Mouse (Mus musculus) hindbrain, embryonic 14.5 days (tissue): ENCODE data around the gene Thoc7. TPM values are rescaled to one million over a fixed set of nuclear protein-coding genes. Genes with fewer than 3 reads are reported as not detected.
A peak's percentile ranks its signal among the peaks of the same experiment; 100 is the strongest.

ENCODE experiments used
- ATAC-seq: fragments of 200-750 bp; cut with Nextera tagmentation; 2 replicates; pipeline ENCODE4 v1.8.0; 2017; ENCODE audit warnings: moderate number of reproducible peaks, mild to moderate bottlenecking, moderate TSS enrichment, moderate library complexity; ENCODE audit not compliant: low FRiP score
- DNase-seq: peaks from one replicate; pipeline ENCODE4 v3.0.0-alpha.2; 2015; ENCODE audit warnings: low spot score
- H3K27ac ChIP-seq: fragments of 300-500 bp; sonication (generic); 2 replicates; pipeline ENCODE4 v1.5.1; 2014; ENCODE audit warnings: mild to moderate bottlenecking, moderate library complexity
- H3K27me3 ChIP-seq: fragments of 300-500 bp; sonication (generic); 2 replicates; pipeline ENCODE4 v1.6.1; 2014; ENCODE audit warnings: mild to moderate bottlenecking, low read length, mixed read lengths; ENCODE audit not compliant: control insufficient read depth, insufficient read depth
- H3K36me3 ChIP-seq: fragments of 300-500 bp; sonication (generic); replicated peaks from 2 replicates; pipeline ENCODE4 v1.6.1; 2014; ENCODE audit not compliant: control insufficient read depth, insufficient read depth
- H3K4me1 ChIP-seq: fragments of 300-500 bp; sonication (generic); replicated peaks from 2 replicates; pipeline ENCODE4 v1.6.1; 2014; ENCODE audit warnings: antibody characterized with exemption, low read length, mixed read lengths; ENCODE audit not compliant: control insufficient read depth, insufficient read depth
- H3K4me2 ChIP-seq: fragments of 300-500 bp; sonication (generic); replicated peaks from 2 replicates; pipeline ENCODE4 v1.6.1; 2014; ENCODE audit warnings: mild to moderate bottlenecking, moderate library complexity
- H3K4me3 ChIP-seq: fragments of 300-500 bp; sonication (generic); replicated peaks from 2 replicates; pipeline ENCODE4 v1.5.1; 2014; ENCODE audit warnings: mild to moderate bottlenecking, low read length
- H3K9ac ChIP-seq: fragments of 300-500 bp; sonication (generic); 2 replicates; pipeline ENCODE4 v1.6.1; 2014
- H3K9me3 ChIP-seq: fragments of 300-500 bp; sonication (generic); 2 replicates; pipeline ENCODE4 v1.6.1; 2016; ENCODE audit warnings: low read length; ENCODE audit not compliant: control insufficient read depth
- WGBS: fragments of 180-500 bp; shearing (Covaris S2); extraction: QIAGEN DNeasy Blood & Tissue Kit; methylation state at CpG from one replicate; pipeline ENCODE4 v1.1.7; 2014; 5-methylcytosine and 5-hydroxymethylcytosine counted together
- polyA plus RNA-seq: library from polyadenylated mRNA; unstranded; fragments of >200 nt; fragmentation: Nextera tagmentation; extraction: Ambion mirVana; gene quantifications from 2 replicates; pipeline ENCODE4 v1.2.1, GENCODE M21; 2014

The Thoc7 gene
- 197 and 201 TPM in 2 replicates for polyA plus RNA-seq

DNA sequence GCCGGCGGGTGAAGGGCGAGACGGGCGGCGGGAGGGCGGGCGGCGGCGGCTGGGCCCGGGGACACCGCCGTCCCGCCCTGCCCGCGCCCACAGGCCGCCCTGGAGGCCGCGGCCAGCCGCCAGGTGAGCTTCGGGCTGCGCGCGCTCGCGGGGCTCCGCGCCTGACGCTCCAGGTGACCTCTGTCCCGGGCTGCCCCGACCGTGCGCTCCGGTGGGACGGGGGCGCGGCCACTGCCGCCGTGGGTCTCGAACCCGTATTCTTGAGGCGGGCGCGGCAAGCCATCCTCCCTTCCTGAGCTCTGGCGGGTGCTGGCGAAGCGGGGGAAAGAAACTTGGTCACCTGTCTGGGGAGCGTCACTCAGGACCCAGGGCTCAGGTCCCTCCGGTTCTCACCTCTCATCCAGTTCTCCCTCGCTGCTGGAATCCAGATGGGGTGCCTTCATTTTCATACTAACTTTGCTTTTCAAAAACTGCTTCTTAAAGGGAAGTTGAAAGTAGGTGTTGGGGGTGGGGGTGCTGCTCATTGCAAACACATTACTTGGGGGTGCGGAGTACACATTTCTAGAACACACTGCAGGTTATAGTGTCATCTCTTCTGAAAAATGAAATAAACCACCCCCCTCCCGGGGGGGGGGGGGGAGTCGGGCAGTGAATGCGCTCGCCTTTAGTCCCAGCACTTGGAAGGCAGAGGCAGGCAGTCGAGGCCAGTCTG lies at the start of gene Thoc7, which contains the start of gene Atxn7:
TSS of gene Thoc7 (minus strand) at position 452 of the 712 bp plus-strand sequence.
TSS of gene Atxn7 (plus strand) at position 40 of the 712 bp plus-strand sequence.
- peak within 1 kb of the TSS; percentile 60 for H3K4me2 ChIP-seq
- H3K4me3 ChIP-seq = peak within 1 kb of the TSS; percentile 92
- H3K27ac ChIP-seq = peak within 1 kb of the TSS; percentile 93
- no peaks in the 10 kb centered on the region for H3K36me3 ChIP-seq
- DNase-seq = peak; percentile 40
- H3K4me1 ChIP-seq = peaks cover 14% of the 10 kb centered on the region; the same call in 1 of the 2 replicates
- H3K27me3 ChIP-seq = no peaks in the 10 kb centered on the region
- peak; percentile 65 for ATAC-seq
- peak within 1 kb of the TSS; percentile 96 for H3K9ac ChIP-seq
- 2% methylated on average over 39 of the region's 56 CpGs for WGBS
- no peaks in the 10 kb centered on the region for H3K9me3 ChIP-seq

DNA sequence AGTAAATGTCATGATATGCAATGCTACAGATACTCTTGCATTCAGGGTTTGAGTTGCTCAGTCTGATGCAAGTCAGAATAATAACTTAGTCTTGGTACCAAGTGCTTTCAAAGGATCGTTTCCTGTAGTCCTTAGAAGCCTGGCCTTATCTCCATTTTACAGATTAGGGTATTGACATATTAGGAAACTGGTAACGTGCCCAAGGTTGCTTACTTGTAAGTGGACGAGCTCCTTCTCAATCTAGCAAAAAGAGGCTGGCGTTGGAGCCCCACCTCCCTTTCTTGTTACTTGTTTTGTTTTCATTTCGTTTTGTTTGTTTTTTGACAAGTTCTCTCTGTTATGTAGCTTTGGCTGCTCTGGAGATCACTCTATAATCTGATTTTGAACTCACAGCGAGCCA lies 48.1 kb upstream of the Thoc7 start:
- no peak for DNase-seq
- H3K27me3 ChIP-seq = no peaks in the 10 kb centered on the region
- no peak overlapping the region for H3K9ac ChIP-seq
- no peaks in the 10 kb centered on the region; the same call in 1 of the 2 replicates for H3K36me3 ChIP-seq
- no peak overlapping the region for H3K4me2 ChIP-seq
- no peak overlapping the region for H3K27ac ChIP-seq
- no peak for ATAC-seq
- H3K9me3 ChIP-seq = no peaks in the 10 kb centered on the region
- no peak overlapping the region for H3K4me3 ChIP-seq
- WGBS = 82% methylated on average over 6 of the region's 6 CpGs
- H3K4me1 ChIP-seq = peaks cover 13% of the 10 kb centered on the region

DNA sequence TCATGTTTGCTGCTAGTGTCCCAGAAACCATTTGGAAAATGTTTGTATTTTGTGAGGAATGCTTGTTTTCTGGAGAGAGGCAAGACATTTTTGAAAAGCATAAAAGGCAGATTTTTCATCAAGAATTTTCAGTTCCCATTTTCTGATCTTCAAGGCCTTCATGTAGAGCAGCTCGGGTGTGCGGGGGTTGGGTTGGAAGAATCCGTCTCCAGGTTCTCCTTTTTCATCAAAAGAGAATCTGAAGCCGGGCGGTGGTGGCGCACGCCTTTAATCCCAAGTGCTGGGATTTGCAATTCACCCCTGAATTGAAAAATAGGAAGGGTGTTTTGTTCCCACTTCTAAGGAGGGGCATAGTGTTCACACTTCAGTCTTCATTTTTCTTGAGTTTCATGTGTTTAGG lies 41.1 kb upstream of the Thoc7 start:
- no peaks in the 10 kb centered on the region for H3K36me3 ChIP-seq
- whole genome bisulfite sequencing = 93% methylated on average over 7 of the region's 7 CpGs
- H3K9ac ChIP-seq = no peak overlapping the region
- H3K27ac ChIP-seq = no peak overlapping the region
- H3K27me3 ChIP-seq = no peaks in the 10 kb centered on the region
- DNase-seq = no peak
- H3K4me3 ChIP-seq = no peak overlapping the region
- no peak overlapping the region for H3K4me2 ChIP-seq
- no peaks in the 10 kb centered on the region for H3K9me3 ChIP-seq
- H3K4me1 ChIP-seq = no peaks in the 10 kb centered on the region
- no peak for ATAC-seq

DNA sequence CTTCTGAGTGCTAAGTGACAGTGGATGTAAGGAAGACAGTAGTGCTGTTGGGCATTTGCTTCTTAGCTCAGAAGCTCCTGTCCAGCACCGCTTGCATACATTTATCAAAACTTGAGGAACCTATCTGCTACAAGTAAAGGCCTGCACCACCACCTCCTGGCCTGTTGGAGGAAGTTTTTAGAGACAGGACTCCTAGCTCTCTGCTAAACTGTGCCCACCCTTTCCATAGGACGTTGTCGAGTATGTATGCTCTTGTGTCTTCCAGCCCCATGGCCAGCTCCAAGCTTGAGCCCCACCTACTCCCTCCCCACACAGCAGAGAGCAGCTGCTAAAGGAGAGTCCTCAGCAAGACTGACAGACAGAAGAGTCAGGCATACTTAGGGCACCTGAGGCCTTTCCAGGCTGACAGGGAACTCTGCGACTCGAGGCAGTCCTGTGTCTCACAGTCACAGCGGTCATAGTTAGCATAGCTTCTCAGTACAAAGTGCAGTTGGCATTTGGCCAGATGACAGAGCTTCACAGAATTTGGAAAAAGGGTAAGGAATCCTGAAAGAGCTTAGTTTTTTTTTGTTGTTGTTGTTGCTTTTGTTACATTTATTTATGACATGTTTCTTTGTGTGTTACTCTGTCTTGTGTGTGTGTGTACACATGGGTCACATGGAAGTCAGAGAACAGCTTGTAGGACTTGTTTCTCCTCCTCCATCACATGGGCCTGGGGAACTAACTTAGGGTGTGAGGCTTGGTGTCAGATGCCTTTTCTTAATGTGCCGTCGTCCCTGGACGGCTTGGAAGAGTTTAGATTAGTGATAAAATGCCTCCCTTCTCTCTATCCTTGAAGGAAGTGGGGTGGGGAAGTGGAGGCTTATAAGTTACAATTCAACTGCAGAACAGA lies 33.8 kb upstream of the Thoc7 start:
- Histone ChIP-seq H3K4me3 (no peak overlapping the region), H3K27ac (no peak overlapping the region), H3K9me3 (no peaks in the 10 kb centered on the region), H3K36me3 (no peaks in the 10 kb centered on the region), H3K4me1 (no peaks in the 10 kb centered on the region), H3K9ac (no peak overlapping the region), H3K27me3 (no peaks in the 10 kb centered on the region), H3K4me2 (no peak overlapping the region)
- 75% methylated on average over 9 of the region's 9 CpGs for WGBS
- DNase-seq = no peak
- ATAC-seq = no peak

DNA sequence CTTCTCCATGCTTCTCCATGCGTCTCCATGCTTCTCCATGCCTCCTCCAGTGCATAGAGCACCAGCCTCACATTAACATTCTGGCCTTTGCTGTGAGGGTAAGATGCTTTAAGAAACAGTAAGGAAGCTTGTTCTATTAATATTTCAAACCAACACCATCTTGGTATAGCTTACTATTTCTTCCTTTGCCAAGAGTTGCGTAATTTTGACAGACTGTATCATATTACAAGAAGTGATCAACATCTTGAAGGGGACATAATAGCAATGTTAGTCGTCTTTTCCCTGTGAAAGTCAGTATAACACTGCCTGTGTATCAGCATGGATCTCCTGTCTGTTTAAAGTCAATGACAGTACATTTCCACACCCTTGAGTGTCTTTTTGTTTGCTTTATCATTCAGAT lies 29.1 kb upstream of the Thoc7 start:
- Histone ChIP-seq H3K4me2 (no peak overlapping the region), H3K27me3 (no peaks in the 10 kb centered on the region), H3K36me3 (no peaks in the 10 kb centered on the region), H3K4me1 (no peaks in the 10 kb centered on the region), H3K9me3 (no peaks in the 10 kb centered on the region), H3K4me3 (no peak overlapping the region), H3K27ac (no peak overlapping the region), H3K9ac (no peak overlapping the region)
- DNase-seq = no peak
- no peak for ATAC-seq
- 93% methylated on average over 3 of the region's 3 CpGs for WGBS

DNA sequence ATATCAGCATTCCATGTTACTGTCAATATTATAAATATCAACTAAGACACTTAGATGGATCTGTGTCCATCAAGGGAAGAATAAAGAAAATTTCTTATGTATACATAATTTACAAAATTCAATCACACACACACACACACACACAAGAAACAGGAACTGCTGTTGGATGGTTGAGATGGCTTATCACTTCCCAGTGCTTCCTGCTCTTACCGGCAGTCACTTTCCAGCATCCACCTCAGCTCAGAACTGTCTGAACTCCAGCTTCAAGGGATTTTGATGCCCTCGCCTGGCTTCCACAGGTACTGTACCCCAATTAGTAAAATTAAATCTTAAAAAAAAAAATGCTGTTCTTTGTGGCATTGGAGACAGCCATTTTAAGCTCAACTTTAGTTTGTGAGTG lies 26.7 kb upstream of the Thoc7 start:
- H3K4me2 ChIP-seq = no peak overlapping the region
- H3K9ac ChIP-seq = no peak overlapping the region
- H3K27ac ChIP-seq = no peak overlapping the region
- H3K4me3 ChIP-seq = no peak overlapping the region
- 85% methylated on average over 2 of the region's 2 CpGs for WGBS
- no peak for DNase-seq
- H3K9me3 ChIP-seq = no peaks in the 10 kb centered on the region
- no peaks in the 10 kb centered on the region for H3K27me3 ChIP-seq
- H3K4me1 ChIP-seq = no peaks in the 10 kb centered on the region
- no peak for ATAC-seq
- no peaks in the 10 kb centered on the region for H3K36me3 ChIP-seq

DNA sequence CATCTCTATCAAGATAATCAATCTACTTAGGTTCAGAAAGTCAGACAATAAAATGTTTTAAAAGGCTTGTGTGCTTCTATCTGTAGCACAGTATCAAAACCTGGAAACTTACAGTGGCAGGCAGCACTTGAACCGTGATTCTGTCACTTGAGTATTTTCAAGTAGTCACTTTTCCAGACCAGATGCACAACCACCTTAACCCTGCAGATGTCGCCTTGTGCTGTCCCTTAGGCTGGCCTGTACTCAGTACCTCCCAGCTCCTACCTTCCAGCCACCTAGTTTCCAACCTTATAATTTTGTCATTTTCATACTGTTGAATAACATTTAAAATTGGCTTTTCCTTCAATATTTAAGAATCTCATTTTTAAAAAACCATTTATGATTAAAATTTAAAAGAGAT lies 20.5 kb upstream of the Thoc7 start:
- Histone ChIP-seq H3K36me3 (no peaks in the 10 kb centered on the region), H3K4me1 (no peaks in the 10 kb centered on the region)

DNA sequence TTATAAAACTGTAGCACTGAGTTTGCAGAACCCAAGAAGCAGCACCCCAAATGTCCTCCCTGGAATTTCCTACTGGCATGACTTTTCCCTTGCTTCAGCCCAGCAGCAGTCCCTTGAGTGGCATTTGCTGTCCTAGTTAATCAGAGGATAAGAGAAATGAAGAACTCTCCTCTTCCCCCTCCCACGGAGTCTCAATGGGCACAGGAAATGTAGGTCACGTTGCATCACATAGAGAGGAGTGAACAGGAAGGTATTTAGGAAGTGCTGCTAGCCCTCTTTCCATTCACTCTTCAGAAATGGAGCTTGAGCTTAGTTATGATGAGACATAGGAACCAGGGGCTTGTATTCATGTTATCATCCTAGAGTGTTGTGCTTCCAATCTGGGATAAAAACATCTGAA lies 19.6 kb upstream of the Thoc7 start:
- no peak overlapping the region for H3K4me2 ChIP-seq
- H3K36me3 ChIP-seq = no peaks in the 10 kb centered on the region
- no peak overlapping the region for H3K27ac ChIP-seq
- no peaks in the 10 kb centered on the region for H3K9me3 ChIP-seq
- no peaks in the 10 kb centered on the region for H3K27me3 ChIP-seq
- H3K9ac ChIP-seq = no peak overlapping the region
- no peak for ATAC-seq
- no peak for DNase-seq
- H3K4me1 ChIP-seq = no peaks in the 10 kb centered on the region
- WGBS = 33% methylated on average over 2 of the region's 2 CpGs
- no peak overlapping the region for H3K4me3 ChIP-seq

More for the DNA sequence above, 20.5 kb upstream of the Thoc7 start:
- no peaks in the 10 kb centered on the region for H3K9me3 ChIP-seq
- H3K4me2 ChIP-seq = no peak overlapping the region
- H3K27ac ChIP-seq = no peak overlapping the region
- no peaks in the 10 kb centered on the region for H3K27me3 ChIP-seq
- DNase-seq (no peak), ATAC-seq (no peak)
- 71% methylated on average over 2 of the region's 2 CpGs for WGBS
- no peak overlapping the region for H3K9ac ChIP-seq
- H3K4me3 ChIP-seq = no peak overlapping the region

DNA sequence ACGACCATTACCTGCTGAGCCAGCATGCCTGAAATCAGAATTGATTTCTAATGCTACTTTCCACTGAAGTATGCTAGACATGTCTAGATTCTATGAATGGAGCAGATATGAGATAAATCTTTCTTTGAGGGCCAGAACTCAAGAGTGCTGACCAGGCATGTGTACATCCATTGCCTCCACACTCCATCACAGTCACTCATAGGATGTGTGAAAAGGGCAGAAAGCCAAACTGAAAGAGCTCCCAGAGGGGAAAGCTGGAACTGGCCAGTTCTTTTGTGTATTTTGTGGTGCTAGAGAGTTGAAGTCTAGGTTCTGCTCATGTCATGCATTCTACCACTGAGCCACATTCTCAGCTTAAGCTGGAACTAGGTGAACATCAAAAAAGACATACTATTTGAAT lies 15.8 kb upstream of the Thoc7 start:
- H3K4me1 ChIP-seq = no peaks in the 10 kb centered on the region
- H3K9ac ChIP-seq = no peak overlapping the region
- WGBS = 84% methylated on average over 1 of the region's 1 CpGs
- no peak overlapping the region for H3K4me2 ChIP-seq
- H3K27me3 ChIP-seq = no peaks in the 10 kb centered on the region
- H3K4me3 ChIP-seq = no peak overlapping the region
- no peak for DNase-seq
- no peak for ATAC-seq
- no peaks in the 10 kb centered on the region for H3K9me3 ChIP-seq
- no peak overlapping the region for H3K27ac ChIP-seq
- no peaks in the 10 kb centered on the region for H3K36me3 ChIP-seq
